Mouse (Mus musculus): ENCODE measurements around the gene Gm38431. TPM values are rescaled to one million over a fixed set of nuclear protein-coding genes. Genes with fewer than 3 reads are reported as not detected.

The Gm38431 gene
- polyA plus RNA-seq, 1 experiment from 2014 or later, result 2.8 TPM

- peaks cover 64% of the 10 kb centered on the region for H3K4me1 ChIP-seq
- no peaks in the 10 kb centered on the region for H3K9me3 ChIP-seq
- 0 out of 2 replicates have a peak overlapping the region, but pooled peaks have one; percentile 38 for H3K9ac ChIP-seq
- no peak for ATAC-seq (ENCODE audit: low FRiP score)
- H3K27me3 ChIP-seq, result peaks cover 99% of the 10 kb centered on the region
- peak overlapping the region; percentile 87 for H3K4me2 ChIP-seq
- H3K27ac ChIP-seq, result no peak overlapping the region
- WGBS, result 2% methylated on average over 7 of the region's 7 CpGs
- peak overlapping the region; percentile 46 for H3K4me3 ChIP-seq (replicated peaks)
- no peaks in the 10 kb centered on the region for H3K36me3 ChIP-seq (replicated peaks)
These were observed 59.3 kb downstream of the Gm38431 start for GRCm38 (mm10) chr9:21032491-21032890.

DNA sequence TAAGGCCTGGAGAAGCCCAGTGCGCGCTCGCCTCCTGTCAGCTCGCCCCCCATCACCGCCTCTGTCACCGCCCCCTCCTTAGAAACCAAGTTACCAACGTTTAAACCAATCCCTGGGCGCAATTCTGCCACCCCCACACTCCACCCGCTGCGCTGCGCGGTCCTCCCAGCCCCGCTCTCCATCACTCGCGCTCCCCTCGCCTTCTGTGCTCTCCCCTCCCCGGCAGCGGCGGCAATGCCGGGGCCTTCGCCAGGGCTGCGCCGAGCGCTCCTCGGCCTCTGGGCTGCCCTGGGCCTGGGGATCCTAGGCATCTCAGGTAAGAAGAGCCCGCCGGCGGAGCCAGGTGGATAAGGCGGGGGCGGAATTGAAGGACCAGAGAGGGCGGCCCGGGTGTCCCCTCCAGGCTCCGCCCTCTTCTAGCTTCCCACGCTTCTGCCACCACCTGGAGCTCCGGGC lies 59.9 kb downstream of the Gm38431 start, which contains the start of gene Icam5:
Gene Icam5, plus strand, starts transcription at position 178 of the 456 bp plus-strand sequence.
- H3K4me2 ChIP-seq, result peak within 1 kb of the TSS; percentile 87
- H3K27ac ChIP-seq, result no peak within 1 kb of the TSS
- H3K4me1 ChIP-seq, result peaks cover 59% of the 10 kb centered on the region
- under 1% methylated on average over 35 of the region's 35 CpGs for WGBS
- peaks cover 99% of the 10 kb centered on the region for H3K27me3 ChIP-seq
- no peaks in the 10 kb centered on the region for H3K36me3 ChIP-seq (replicated peaks)
- no peaks in the 10 kb centered on the region for H3K9me3 ChIP-seq
- ATAC-seq (ENCODE audit: low FRiP score), result peak; percentile 20; the same call in 1 of the 2 replicates
- H3K4me3 ChIP-seq (replicated peaks), result peak within 1 kb of the TSS; percentile 46
- peak within 1 kb of the TSS; percentile 45; the same call in 1 of the 2 replicates for H3K9ac ChIP-seq

DNA sequence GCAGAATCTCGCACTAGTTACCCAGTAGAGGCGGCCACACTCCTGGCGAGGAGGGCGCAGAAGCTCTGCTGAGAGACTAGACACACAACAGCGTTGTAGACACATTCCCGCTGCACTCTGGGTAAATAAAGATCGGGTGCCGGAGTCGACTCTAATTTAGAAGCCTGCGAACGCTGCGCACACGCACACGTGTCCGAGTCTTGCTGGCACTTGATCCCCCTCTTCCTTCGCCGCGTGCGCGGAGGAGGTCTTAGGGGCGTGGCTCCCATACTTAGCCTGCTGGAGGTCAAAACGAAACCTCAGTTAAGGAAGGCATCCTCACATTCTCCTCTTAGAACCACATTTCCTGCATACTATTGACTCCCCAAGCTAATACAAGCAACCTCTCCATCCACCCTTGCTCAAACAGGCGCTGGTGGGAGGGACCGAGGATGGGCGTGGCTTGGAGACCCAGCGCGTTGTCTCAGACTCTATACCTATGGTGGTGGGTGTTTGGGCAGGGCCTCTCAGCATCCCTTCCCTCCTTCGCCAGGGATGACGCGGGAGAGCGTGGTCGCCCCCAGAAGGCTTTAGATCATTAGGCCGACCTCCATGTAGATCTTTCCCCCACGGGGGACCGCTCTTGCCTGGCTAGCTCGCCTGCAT lies 60.4 kb downstream of the Gm38431 start:
- H3K4me3 ChIP-seq (replicated peaks), result peak overlapping the region; percentile 45
- ATAC-seq (ENCODE audit: low FRiP score), result peak; percentile 42
- peak overlapping the region; percentile 87 for H3K4me2 ChIP-seq
- H3K9me3 ChIP-seq, result no peaks in the 10 kb centered on the region
- peak overlapping the region; percentile 45; the same call in 1 of the 2 replicates for H3K9ac ChIP-seq
- H3K36me3 ChIP-seq (replicated peaks), result no peaks in the 10 kb centered on the region
- under 1% methylated on average over 36 of the region's 36 CpGs for WGBS
- H3K4me1 ChIP-seq, result peaks cover 55% of the 10 kb centered on the region
- H3K27me3 ChIP-seq, result peaks cover 99% of the 10 kb centered on the region
- no peak overlapping the region for H3K27ac ChIP-seq

- ATAC-seq (ENCODE audit: low FRiP score), result peak; percentile 63
- H3K27me3 ChIP-seq, result peaks cover 99% of the 10 kb centered on the region
- H3K9ac ChIP-seq, result 0 out of 2 replicates have a peak overlapping the region, but pooled peaks have one; percentile 9
- H3K27ac ChIP-seq, result no peak overlapping the region
- H3K4me1 ChIP-seq, result peaks cover 55% of the 10 kb centered on the region
- peak overlapping the region; percentile 45 for H3K4me3 ChIP-seq (replicated peaks)
- peak overlapping the region; percentile 87 for H3K4me2 ChIP-seq
- WGBS, result under 1% methylated on average over 13 of the region's 13 CpGs
- H3K36me3 ChIP-seq (replicated peaks), result no peaks in the 10 kb centered on the region
- no peaks in the 10 kb centered on the region for H3K9me3 ChIP-seq
These were observed 61.0 kb downstream of the Gm38431 start for GRCm38 (mm10) chr9:21030781-21031250.

DNA sequence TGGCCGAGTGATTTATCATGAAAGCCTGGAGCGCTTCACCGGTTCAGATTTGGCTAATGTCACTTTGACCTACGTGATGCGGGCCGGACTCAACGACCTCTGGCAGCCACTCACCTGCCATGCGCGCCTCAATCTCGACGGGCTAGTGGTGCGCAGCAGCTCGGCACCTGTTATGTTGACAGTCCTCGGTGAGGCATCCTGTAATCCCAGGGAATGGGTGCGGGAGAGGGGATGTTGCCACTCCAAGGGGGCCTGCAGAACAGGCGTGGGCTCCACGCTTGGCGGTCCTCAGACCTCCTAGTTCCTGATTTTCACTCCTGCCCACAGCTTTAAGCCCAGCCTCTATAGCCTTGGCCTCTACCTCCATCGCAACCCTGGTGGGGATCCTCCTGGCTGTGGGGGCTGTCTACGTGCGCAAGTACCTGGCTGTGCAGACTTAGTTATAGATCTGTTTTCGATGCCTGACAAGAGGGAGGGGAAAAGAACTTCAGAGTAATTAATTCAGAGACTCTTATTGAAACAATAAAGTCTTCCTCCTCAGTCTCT lies 61.7 kb downstream of the Gm38431 start:
- peaks cover 99% of the 10 kb centered on the region for H3K27me3 ChIP-seq
- peaks cover 53% of the 10 kb centered on the region for H3K4me1 ChIP-seq
- ATAC-seq (ENCODE audit: low FRiP score), result no peak
- H3K4me3 ChIP-seq (replicated peaks), result 0 out of 2 replicates have a peak overlapping the region, but pooled peaks have one; percentile 1
- peak overlapping the region; percentile 87 for H3K4me2 ChIP-seq
- no peak overlapping the region for H3K27ac ChIP-seq
- no peak overlapping the region for H3K9ac ChIP-seq
- no peaks in the 10 kb centered on the region for H3K36me3 ChIP-seq (replicated peaks)
- H3K9me3 ChIP-seq, result no peaks in the 10 kb centered on the region
- WGBS, result 20% methylated on average over 22 of the region's 22 CpGs

DNA sequence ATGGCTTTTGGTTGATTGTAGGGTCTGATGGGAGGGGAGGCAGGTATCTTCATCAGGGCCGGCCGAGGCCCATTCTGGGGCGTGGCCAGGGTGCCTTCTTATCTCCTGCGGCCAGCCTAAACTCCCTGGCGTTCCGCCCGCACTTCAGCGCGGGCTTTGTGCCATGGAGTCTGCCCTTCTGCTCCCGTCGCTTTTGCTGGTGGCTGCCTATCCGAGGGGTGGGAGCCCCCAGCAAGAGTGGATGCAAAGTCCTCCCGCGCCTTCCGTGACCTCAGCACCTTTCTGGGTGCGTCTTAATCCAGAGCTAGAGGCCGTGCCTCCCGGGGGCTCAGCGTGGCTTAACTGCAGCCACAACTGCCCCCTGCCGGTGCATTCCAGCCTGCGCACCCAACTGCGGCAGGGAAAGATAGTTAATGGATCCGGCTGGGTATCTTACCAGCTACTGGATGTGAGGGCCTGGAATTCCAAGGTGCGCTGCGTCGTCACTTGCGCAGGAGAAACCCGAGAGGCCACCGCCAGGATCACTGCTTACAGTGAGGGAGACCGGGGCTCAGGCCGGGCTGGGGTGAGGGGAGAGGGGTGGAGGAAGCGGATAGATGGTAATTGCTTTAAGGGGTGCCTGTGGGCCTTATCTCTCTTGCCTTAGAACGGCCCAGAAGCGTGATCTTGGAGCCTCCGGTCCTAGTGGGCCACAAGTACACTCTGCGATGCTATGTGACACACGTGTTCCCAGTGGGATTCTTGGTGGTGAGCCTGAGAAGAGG lies 62.3 kb downstream of the Gm38431 start, which contains the start of gene Icam4:
Gene Icam4, plus strand, starts transcription at position 83 of the 764 bp plus-strand sequence.
- H3K27me3 ChIP-seq, result peaks cover 93% of the 10 kb centered on the region
- WGBS, result 2% methylated on average over 37 of the region's 37 CpGs
- no peaks in the 10 kb centered on the region for H3K36me3 ChIP-seq (replicated peaks)
- no peak within 1 kb of the TSS; the same call in 1 of the 2 replicates for H3K27ac ChIP-seq
- peak; percentile 17; the same call in 1 of the 2 replicates for ATAC-seq (ENCODE audit: low FRiP score)
- peak within 1 kb of the TSS; percentile 42; the same call in 1 of the 2 replicates for H3K9ac ChIP-seq
- H3K4me1 ChIP-seq, result peaks cover 53% of the 10 kb centered on the region
- H3K9me3 ChIP-seq, result no peaks in the 10 kb centered on the region
- peak within 1 kb of the TSS; percentile 87 for H3K4me2 ChIP-seq
- H3K4me3 ChIP-seq (replicated peaks), result peak within 1 kb of the TSS; percentile 29

- WGBS, result 71% methylated on average over 6 of the region's 6 CpGs
- ATAC-seq (ENCODE audit: low FRiP score), result no peak
- H3K27ac ChIP-seq, result no peak overlapping the region
These were observed 63.2 kb downstream of the Gm38431 start for GRCm38 (mm10) chr9:21028560-21029110.

GRCm38 (mm10) chr9:21027774-21028290 lies 64.0 kb downstream of the Gm38431 start:
- no peak overlapping the region for H3K27ac ChIP-seq
- peaks cover 77% of the 10 kb centered on the region for H3K27me3 ChIP-seq
- no peak overlapping the region for H3K9ac ChIP-seq
- no peak overlapping the region for H3K4me3 ChIP-seq (replicated peaks)
- WGBS, result 64% methylated on average over 8 of the region's 8 CpGs
- H3K4me2 ChIP-seq, result no peak overlapping the region
- H3K4me1 ChIP-seq, result peaks cover 44% of the 10 kb centered on the region
- no peak for ATAC-seq (ENCODE audit: low FRiP score)
- no peaks in the 10 kb centered on the region for H3K9me3 ChIP-seq
- no peaks in the 10 kb centered on the region for H3K36me3 ChIP-seq (replicated peaks)

More at GRCm38 (mm10) chr9:21028560-21029110, 63.2 kb downstream of the Gm38431 start:
- H3K36me3 ChIP-seq (replicated peaks), result no peaks in the 10 kb centered on the region
- H3K4me1 ChIP-seq, result peaks cover 52% of the 10 kb centered on the region
- no peak overlapping the region for H3K9ac ChIP-seq
- H3K27me3 ChIP-seq, result peaks cover 85% of the 10 kb centered on the region
- H3K4me3 ChIP-seq (replicated peaks), result no peak overlapping the region
- H3K4me2 ChIP-seq, result no peak overlapping the region
- no peaks in the 10 kb centered on the region for H3K9me3 ChIP-seq

GRCm38 (mm10) chr9:21026849-21027248 lies 64.9 kb downstream of the Gm38431 start:
- H3K4me1 ChIP-seq, result peaks cover 34% of the 10 kb centered on the region
- H3K9me3 ChIP-seq, result no peaks in the 10 kb centered on the region
- 83% methylated on average over 12 of the region's 12 CpGs for WGBS
- no peak for ATAC-seq (ENCODE audit: low FRiP score)
- no peak overlapping the region for H3K27ac ChIP-seq
- H3K9ac ChIP-seq, result no peak overlapping the region
- peaks cover 73% of the 10 kb centered on the region for H3K27me3 ChIP-seq
- H3K4me3 ChIP-seq (replicated peaks), result no peak overlapping the region
- H3K36me3 ChIP-seq (replicated peaks), result no peaks in the 10 kb centered on the region
- no peak overlapping the region for H3K4me2 ChIP-seq

DNA sequence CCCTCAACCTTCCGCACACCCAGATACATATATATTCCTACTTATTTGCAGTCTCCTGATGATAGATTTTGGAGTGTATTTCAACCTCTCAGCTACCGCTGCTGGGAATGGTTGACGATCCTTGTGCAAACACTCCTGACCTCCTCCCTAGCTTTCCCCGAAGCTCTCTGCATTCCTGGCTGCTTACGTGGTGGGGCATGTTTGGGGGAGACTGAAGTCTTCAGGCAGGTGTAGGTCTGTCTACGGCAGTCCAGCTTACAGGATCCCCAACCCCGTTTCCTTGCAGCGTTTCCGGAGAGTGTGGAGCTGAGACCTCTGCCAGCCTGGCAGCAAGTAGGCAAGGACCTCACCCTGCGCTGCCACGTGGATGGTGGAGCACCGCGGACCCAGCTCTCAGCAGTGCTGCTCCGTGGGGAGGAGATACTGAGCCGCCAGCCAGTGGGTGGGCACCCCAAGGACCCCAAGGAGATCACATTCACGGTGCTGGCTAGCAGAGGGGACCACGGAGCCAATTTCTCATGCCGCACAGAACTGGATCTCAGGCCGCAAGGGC lies 66.5 kb downstream of the Gm38431 start:
- Histone ChIP-seq H3K27ac (no peak overlapping the region), H3K9me3 (no peaks in the 10 kb centered on the region), H3K4me3 (replicated peaks) (no peak overlapping the region), H3K9ac (no peak overlapping the region), H3K4me2 (no peak overlapping the region), H3K27me3 (peaks cover 58% of the 10 kb centered on the region), H3K4me1 (peaks cover 19% of the 10 kb centered on the region), H3K36me3 (replicated peaks) (no peaks in the 10 kb centered on the region)
- ATAC-seq (ENCODE audit: low FRiP score), result no peak
- 74% methylated on average over 19 of the region's 19 CpGs for WGBS

DNA sequence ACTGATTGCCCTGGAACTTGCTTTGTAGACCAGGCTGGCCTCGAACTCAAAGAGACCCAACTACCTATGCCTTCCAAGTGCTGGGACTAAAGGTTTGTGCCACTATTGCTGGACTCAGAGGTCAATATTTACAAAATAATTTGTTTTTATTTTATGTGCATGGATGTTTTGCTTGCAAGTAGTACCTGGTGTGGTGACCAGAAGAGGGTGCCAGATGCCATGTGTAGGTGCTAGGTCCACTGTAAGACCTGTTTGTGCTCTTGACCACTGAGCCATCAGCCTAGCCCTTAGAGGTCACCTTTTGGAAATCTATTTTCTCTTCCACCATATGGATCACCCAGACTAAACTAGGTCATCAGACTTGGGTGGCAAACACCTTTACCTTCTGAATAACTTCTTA lies 69.1 kb downstream of the Gm38431 start:
- no peaks in the 10 kb centered on the region for H3K9me3 ChIP-seq
- no peak overlapping the region for H3K4me2 ChIP-seq
- WGBS, result 74% methylated on average over 1 of the region's 1 CpGs
- H3K4me1 ChIP-seq, result peaks cover 3% of the 10 kb centered on the region; the same call in 1 of the 2 replicates
- H3K9ac ChIP-seq, result no peak overlapping the region
- no peaks in the 10 kb centered on the region for H3K36me3 ChIP-seq (replicated peaks)
- no peak for ATAC-seq (ENCODE audit: low FRiP score)
- no peak overlapping the region for H3K4me3 ChIP-seq (replicated peaks)
- H3K27me3 ChIP-seq, result peaks cover 50% of the 10 kb centered on the region
- no peak overlapping the region for H3K27ac ChIP-seq

Measured in forebrain, embryonic 12.5 days (tissue).